Mouse (Mus musculus) midbrain, embryonic 11.5 days (tissue): ENCODE measurements at regions not wholly inside any gene's neighbourhood (a gene's known extent, or its start where the extent isn't known, plus 50 kb on each side); places are given as distances from the start of the nearest gene placed in this dataset.
A peak's percentile ranks its signal among the peaks of the same experiment; 100 is the strongest.

ENCODE experiments used
- ATAC-seq: fragments of 200-750 bp; cut with Nextera tagmentation; 2 replicates; pipeline ENCODE4 v1.8.0; 2017; ENCODE audit warnings: moderate TSS enrichment, moderate library complexity; ENCODE audit not compliant: low FRiP score
- DNase-seq: peaks from one replicate; pipeline ENCODE4 v3.0.0; 2015; ENCODE audit warnings: low spot score; ENCODE audit errors: missing footprints
- H3K27ac ChIP-seq: fragments of 300-500 bp; sonication (generic); 2 replicates; pipeline ENCODE4 v1.5.1; 2014; ENCODE audit warnings: low read depth, low read length
- H3K27me3 ChIP-seq: fragments of 300-500 bp; sonication (generic); 2 replicates; pipeline ENCODE4 v1.6.1; 2014; ENCODE audit warnings: mild to moderate bottlenecking, low read length, moderate library complexity, mixed read lengths; ENCODE audit not compliant: control insufficient read depth, insufficient read depth
- H3K36me3 ChIP-seq: fragments of 300-500 bp; sonication (generic); 2 replicates; pipeline ENCODE4 v1.6.1; 2014; ENCODE audit warnings: mild to moderate bottlenecking, low read length, moderate library complexity, mixed read lengths; ENCODE audit not compliant: control insufficient read depth, insufficient read depth
- H3K4me1 ChIP-seq: fragments of 300-500 bp; sonication (generic); 2 replicates; pipeline ENCODE4 v1.6.1; 2014; ENCODE audit warnings: low read length; ENCODE audit not compliant: control insufficient read depth, insufficient read depth
- H3K4me2 ChIP-seq: fragments of 300-500 bp; sonication (generic); 2 replicates; pipeline ENCODE4 v1.6.1; 2014; ENCODE audit warnings: mild to moderate bottlenecking, moderate library complexity
- H3K4me3 ChIP-seq: fragments of 300-500 bp; sonication (generic); 2 replicates; pipeline ENCODE4 v1.5.1; 2014; ENCODE audit warnings: low read depth, low read length
- H3K9ac ChIP-seq: fragments of 300-500 bp; sonication (generic); 2 replicates; pipeline ENCODE4 v1.6.1; 2014; ENCODE audit warnings: low read length
- H3K9me3 ChIP-seq: fragments of 300-500 bp; sonication (generic); 2 replicates; pipeline ENCODE4 v1.6.1; 2016; ENCODE audit warnings: low read length; ENCODE audit not compliant: control insufficient read depth
- WGBS: fragments of 180-500 bp; shearing (Covaris S2); extraction: QIAGEN DNeasy Blood & Tissue Kit; methylation state at CpG from one replicate; pipeline ENCODE4 v1.1.7; 2014; 5-methylcytosine and 5-hydroxymethylcytosine counted together

- Histone ChIP-seq H3K27ac (no peak overlapping the region), H3K4me3 (no peak overlapping the region), H3K4me2 (no peak overlapping the region), H3K9me3 (no peaks in the 10 kb centered on the region), H3K27me3 (no peaks in the 10 kb centered on the region), H3K4me1 (no peaks in the 10 kb centered on the region), H3K36me3 (no peaks in the 10 kb centered on the region), H3K9ac (no peak overlapping the region)
- no peak for DNase-seq
- ATAC-seq = no peak
- 77% methylated on average over 1 of the region's 1 CpGs for WGBS
Measured at GRCm38 (mm10) chr9:83059083-83059482, 83.8 kb upstream of the Phip start.

- H3K36me3 ChIP-seq = no peaks in the 10 kb centered on the region
- no peaks in the 10 kb centered on the region for H3K9me3 ChIP-seq
- H3K27me3 ChIP-seq = no peaks in the 10 kb centered on the region
- DNase-seq (peak; percentile 70), ATAC-seq (no peak)
- no peak overlapping the region for H3K27ac ChIP-seq
- H3K4me1 ChIP-seq = no peaks in the 10 kb centered on the region
- no peak overlapping the region for H3K4me3 ChIP-seq
- H3K9ac ChIP-seq = no peak overlapping the region
- 94% methylated on average over 4 of the region's 4 CpGs for WGBS
- no peak overlapping the region for H3K4me2 ChIP-seq
Measured at GRCm38 (mm10) chr9:83056208-83056607, 80.9 kb upstream of the Phip start.

GRCm38 (mm10) chr9:83051666-83052065 is 76.3 kb upstream of the Phip start:
- no peak for ATAC-seq
- no peak overlapping the region for H3K4me2 ChIP-seq

GRCm38 (mm10) chr9:83047567-83048238 is 72.4 kb upstream of the Phip start:
- Histone ChIP-seq H3K4me3 (no peak overlapping the region), H3K27ac (no peak overlapping the region), H3K9me3 (no peaks in the 10 kb centered on the region), H3K4me1 (no peaks in the 10 kb centered on the region), H3K27me3 (no peaks in the 10 kb centered on the region), H3K36me3 (no peaks in the 10 kb centered on the region), H3K9ac (no peak overlapping the region), H3K4me2 (no peak overlapping the region)
- no peak for ATAC-seq
- WGBS = 78% methylated on average over 12 of the region's 12 CpGs
- DNase-seq = peak; percentile 47

More at GRCm38 (mm10) chr9:83051666-83052065, 76.3 kb upstream of the Phip start:
- no peaks in the 10 kb centered on the region for H3K9me3 ChIP-seq
- H3K4me1 ChIP-seq = no peaks in the 10 kb centered on the region
- H3K36me3 ChIP-seq = no peaks in the 10 kb centered on the region
- no peak overlapping the region for H3K4me3 ChIP-seq
- no peak overlapping the region for H3K27ac ChIP-seq
- DNase-seq = peak; percentile 54
- H3K9ac ChIP-seq = no peak overlapping the region
- WGBS = 76% methylated on average over 7 of the region's 7 CpGs
- no peaks in the 10 kb centered on the region for H3K27me3 ChIP-seq

GRCm38 (mm10) chr9:83046035-83046434 is 70.7 kb upstream of the Phip start:
- Histone ChIP-seq H3K9ac (no peak overlapping the region), H3K4me2 (no peak overlapping the region), H3K27ac (no peak overlapping the region), H3K4me1 (no peaks in the 10 kb centered on the region), H3K36me3 (no peaks in the 10 kb centered on the region), H3K27me3 (no peaks in the 10 kb centered on the region), H3K4me3 (no peak overlapping the region), H3K9me3 (no peaks in the 10 kb centered on the region)
- WGBS = 86% methylated on average over 3 of the region's 3 CpGs
- DNase-seq (peak; percentile 57), ATAC-seq (no peak)

DNA sequence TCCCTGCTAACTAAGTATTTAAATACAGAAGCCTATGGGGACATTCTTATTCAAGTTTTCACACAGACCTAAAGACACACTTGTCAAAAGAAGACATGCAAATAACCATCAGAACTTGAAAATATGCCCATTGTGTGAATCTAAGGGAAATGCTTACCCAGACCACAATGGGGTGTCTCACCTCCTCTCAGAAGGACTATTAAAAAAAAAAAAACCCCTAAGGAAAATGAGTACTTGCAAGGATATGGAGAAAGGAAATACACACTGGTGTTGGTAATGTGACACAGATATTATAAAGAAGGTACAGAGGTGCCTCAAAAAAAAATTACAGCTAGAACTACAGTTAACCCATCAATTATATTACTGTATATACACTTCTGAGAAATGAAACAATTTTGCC is 68.5 kb upstream of the Phip start:
- H3K9me3 ChIP-seq = no peaks in the 10 kb centered on the region
- no peaks in the 10 kb centered on the region for H3K4me1 ChIP-seq
- peak; percentile 17 for DNase-seq
- no peak overlapping the region for H3K4me2 ChIP-seq
- H3K27ac ChIP-seq = no peak overlapping the region
- no peak overlapping the region for H3K4me3 ChIP-seq
- H3K36me3 ChIP-seq = no peaks in the 10 kb centered on the region
- H3K9ac ChIP-seq = no peak overlapping the region
- ATAC-seq = no peak
- H3K27me3 ChIP-seq = no peaks in the 10 kb centered on the region

DNA sequence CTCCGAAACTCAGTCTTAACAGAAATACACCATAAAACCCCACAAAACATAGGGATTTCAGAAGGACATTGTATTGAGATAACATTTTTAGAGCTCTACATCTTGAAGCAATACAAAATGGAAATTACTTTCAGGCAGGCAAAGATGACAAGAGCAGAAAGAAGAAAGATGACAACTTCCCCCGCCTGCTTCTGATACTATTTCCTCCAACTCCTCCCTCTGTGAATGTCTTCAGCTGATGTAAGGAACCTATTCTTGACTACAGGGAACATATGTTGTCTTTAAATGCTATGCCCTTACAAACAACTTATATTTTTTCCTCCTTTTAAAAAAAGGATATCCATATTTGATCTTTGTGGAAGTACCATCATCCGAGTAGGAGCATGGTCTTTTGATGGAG is 66.0 kb upstream of the Phip start:
- Histone ChIP-seq H3K9ac (no peak overlapping the region), H3K9me3 (no peaks in the 10 kb centered on the region), H3K4me2 (no peak overlapping the region), H3K4me1 (no peaks in the 10 kb centered on the region), H3K36me3 (no peaks in the 10 kb centered on the region), H3K27ac (no peak overlapping the region), H3K4me3 (no peak overlapping the region), H3K27me3 (no peaks in the 10 kb centered on the region)
- WGBS = 88% methylated on average over 3 of the region's 3 CpGs
- peak; percentile 4 for DNase-seq
- ATAC-seq = no peak

DNA sequence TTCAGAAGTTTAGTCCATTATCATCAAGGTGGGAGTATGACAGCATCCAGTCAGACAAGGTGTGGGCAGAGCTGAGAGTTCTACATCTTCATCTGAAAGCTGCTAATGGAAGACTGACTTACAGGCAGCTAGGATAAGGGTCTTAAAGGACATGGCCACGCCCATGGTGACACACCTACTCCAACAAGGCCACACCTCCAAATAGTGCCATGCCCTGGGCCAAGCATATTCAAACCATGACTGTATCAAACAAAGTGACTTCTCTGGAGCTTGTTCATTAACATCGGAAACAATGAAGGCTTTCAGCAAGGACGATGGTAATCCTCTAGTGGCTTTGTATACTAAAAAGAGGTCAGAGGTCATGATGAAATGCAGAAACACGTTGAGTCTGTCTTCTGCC is 65.4 kb upstream of the Phip start:
- no peaks in the 10 kb centered on the region for H3K9me3 ChIP-seq

DNA sequence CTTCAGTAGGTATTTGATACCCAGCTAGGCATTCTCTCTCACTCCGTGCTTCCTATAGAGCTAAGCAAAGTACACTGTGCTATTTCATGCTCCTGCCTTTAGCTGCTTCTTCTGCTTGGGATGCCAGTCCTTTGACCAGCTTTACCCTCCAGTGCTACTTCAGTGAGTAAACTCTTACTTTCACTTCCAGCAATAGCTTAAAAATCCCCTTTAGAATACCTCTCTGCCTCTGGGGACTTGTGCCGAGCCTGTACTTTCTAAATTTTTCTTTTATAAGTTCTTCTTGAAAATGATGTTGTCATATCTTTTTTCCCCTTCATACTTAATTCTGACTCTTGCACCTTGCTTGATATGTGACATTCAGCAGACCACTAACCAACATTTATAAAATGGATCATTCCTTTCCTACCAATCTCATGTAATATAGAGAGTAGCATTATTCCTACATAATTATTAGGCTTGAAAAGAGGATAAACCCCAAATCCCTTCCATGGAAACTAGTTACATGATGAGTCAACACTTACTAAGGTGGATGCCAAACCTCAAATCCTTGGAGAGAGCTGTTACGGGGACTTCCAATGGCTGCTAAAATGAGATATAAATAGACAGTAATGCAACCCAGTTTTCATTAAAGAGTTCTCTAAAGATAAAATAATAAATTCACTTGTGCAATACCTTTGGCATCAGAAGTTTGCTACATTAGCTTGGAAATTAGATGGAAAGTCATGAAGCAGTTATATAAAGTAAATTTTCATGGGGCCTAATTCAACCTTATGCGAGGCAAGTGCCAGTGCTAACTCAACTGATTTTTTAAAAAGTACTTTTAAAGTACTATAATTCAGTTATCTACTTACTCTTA is 62.2 kb upstream of the Phip start:
- H3K9me3 ChIP-seq = no peaks in the 10 kb centered on the region
- WGBS = 95% methylated on average over 4 of the region's 4 CpGs
- no peak for DNase-seq
- no peaks in the 10 kb centered on the region for H3K27me3 ChIP-seq
- H3K4me1 ChIP-seq = no peaks in the 10 kb centered on the region
- no peak overlapping the region for H3K4me2 ChIP-seq
- H3K36me3 ChIP-seq = no peaks in the 10 kb centered on the region
- H3K9ac ChIP-seq = no peak overlapping the region
- no peak for ATAC-seq
- no peak overlapping the region for H3K27ac ChIP-seq
- no peak overlapping the region for H3K4me3 ChIP-seq

More for the DNA sequence above, 65.4 kb upstream of the Phip start:
- Histone ChIP-seq H3K4me2 (no peak overlapping the region), H3K9ac (no peak overlapping the region), H3K4me3 (no peak overlapping the region), H3K27me3 (no peaks in the 10 kb centered on the region), H3K4me1 (no peaks in the 10 kb centered on the region), H3K27ac (no peak overlapping the region), H3K36me3 (no peaks in the 10 kb centered on the region)
- WGBS = 58% methylated on average over 4 of the region's 4 CpGs
- ATAC-seq (no peak), DNase-seq (no peak)
